Mouse (Mus musculus) limb, embryonic 15.5 days (tissue): ENCODE results near the gene Tns3. TPM values are rescaled to one million over a fixed set of nuclear protein-coding genes. Genes with fewer than 3 reads are reported as not detected.

Experiments used
- ATAC-seq: fragments of 200-750 bp; cut with Nextera tagmentation; 2 replicates; pipeline ENCODE4 v1.8.0; 2017; ENCODE audit warnings: low read depth, moderate TSS enrichment; ENCODE audit not compliant: insufficient number of reproducible peaks, low FRiP score, low TSS enrichment
- H3K27ac ChIP-seq: fragments of 300-500 bp; sonication (generic); 2 replicates; pipeline ENCODE4 v1.5.1; 2015; ENCODE audit warnings: moderate library complexity, mild to moderate bottlenecking, inconsistent platforms
- H3K27me3 ChIP-seq: fragments of 300-500 bp; sonication (generic); 2 replicates; pipeline ENCODE4 v1.6.1; 2015; ENCODE audit warnings: inconsistent platforms
- H3K36me3 ChIP-seq: fragments of 300-500 bp; sonication (generic); 2 replicates; pipeline ENCODE4 v1.6.1; 2015; ENCODE audit warnings: inconsistent platforms
- H3K4me1 ChIP-seq: fragments of 300-500 bp; sonication (generic); 2 replicates; pipeline ENCODE4 v1.6.1; 2015; ENCODE audit warnings: inconsistent platforms
- H3K4me2 ChIP-seq: fragments of 300-500 bp; sonication (generic); 2 replicates; pipeline ENCODE4 v1.6.1; 2015; ENCODE audit warnings: mild to moderate bottlenecking, inconsistent platforms
- H3K4me3 ChIP-seq: fragments of 300-500 bp; sonication (generic); 2 replicates; pipeline ENCODE4 v1.5.1; 2015; ENCODE audit warnings: mild to moderate bottlenecking, inconsistent platforms
- H3K9ac ChIP-seq: fragments of 300-500 bp; sonication (generic); 2 replicates; pipeline ENCODE4 v1.6.1; 2015; ENCODE audit warnings: inconsistent platforms
- H3K9me3 ChIP-seq: fragments of 300-500 bp; sonication (generic); 2 replicates; pipeline ENCODE4 v1.6.1; 2016; ENCODE audit warnings: inconsistent platforms
- WGBS: fragments of 180-500 bp; shearing (Covaris S2); methylation state at CpG from one replicate; pipeline ENCODE4 v1.1.7; 2015; 5-methylcytosine and 5-hydroxymethylcytosine counted together
- polyA plus RNA-seq: library from polyadenylated mRNA; unstranded; fragments of >200 nt; fragmentation: Nextera tagmentation; extraction: Ambion mirVana; gene quantifications from 2 replicates; pipeline ENCODE4 v1.2.1, GENCODE M21; 2015

Gene Tns3
- polyA plus RNA-seq, 1 experiment from 2014 or later, result 31.6 TPM

DNA sequence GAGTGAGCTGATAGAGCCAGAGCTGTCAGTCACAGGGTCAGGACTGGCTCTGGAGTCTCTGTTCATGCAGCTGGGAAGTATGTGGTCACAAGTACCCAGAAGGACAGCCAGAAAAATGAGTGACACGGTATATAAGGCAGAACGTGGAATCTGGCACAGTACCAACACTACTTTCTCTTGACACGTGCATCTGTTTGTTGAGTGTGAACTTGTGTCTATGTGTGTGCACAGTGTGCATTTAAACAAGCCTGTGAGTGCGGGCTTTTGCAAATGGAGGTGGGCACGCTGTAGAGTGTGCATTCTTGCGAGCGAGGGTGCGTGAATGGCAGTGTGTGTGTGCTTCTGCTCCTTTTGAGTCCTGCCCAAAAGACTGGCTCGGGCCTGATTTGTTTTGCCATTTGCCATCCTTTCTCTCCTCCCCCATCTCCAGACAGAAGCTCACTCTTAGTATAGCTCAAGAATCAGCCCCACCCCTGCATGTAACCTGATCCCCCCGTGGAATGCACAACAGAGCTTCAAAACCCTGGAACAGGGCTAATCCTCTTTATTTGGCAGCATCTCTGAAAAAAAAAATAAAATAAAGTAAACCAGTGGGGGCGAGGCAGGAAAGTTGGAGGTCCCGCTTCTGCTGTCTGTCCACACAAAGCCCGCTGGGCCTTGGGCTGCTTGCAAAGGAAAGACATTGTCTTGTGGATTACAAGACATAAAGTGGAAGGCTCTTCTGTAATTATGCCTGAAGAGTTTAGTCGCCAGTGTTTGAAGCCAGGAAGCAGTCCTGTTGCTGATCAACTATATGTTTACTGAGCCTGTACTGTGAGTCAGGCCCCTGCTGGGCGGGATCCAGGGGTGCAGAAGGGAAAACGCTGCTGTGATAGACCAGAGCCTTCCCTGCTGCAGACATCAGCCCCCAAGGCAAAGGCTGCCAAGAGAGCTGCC lies 28.5 kb upstream of the Tns3 start:
- peak overlapping the region; percentile 29 for H3K4me2 ChIP-seq
- H3K27ac ChIP-seq, result peak overlapping the region; percentile 81
- H3K4me3 ChIP-seq, result no peak overlapping the region
- H3K4me1 ChIP-seq, result peaks cover 30% of the 10 kb centered on the region
- H3K9ac ChIP-seq, result no peak overlapping the region
- H3K9me3 ChIP-seq, result no peaks in the 10 kb centered on the region
- H3K36me3 ChIP-seq, result no peaks in the 10 kb centered on the region
- ATAC-seq, result peak; percentile 85
- 8% methylated on average over 16 of the region's 16 CpGs for WGBS
- no peaks in the 10 kb centered on the region for H3K27me3 ChIP-seq

GRCm38 (mm10) chr11:8692162-8692535 lies 27.8 kb upstream of the Tns3 start:
- H3K4me2 ChIP-seq, result no peak overlapping the region; the same call in 1 of the 2 replicates
- WGBS, result 27% methylated on average over 6 of the region's 6 CpGs
- no peaks in the 10 kb centered on the region for H3K27me3 ChIP-seq
- H3K36me3 ChIP-seq, result no peaks in the 10 kb centered on the region
- no peak for ATAC-seq
- no peak overlapping the region for H3K4me3 ChIP-seq
- H3K9ac ChIP-seq, result no peak overlapping the region
- H3K27ac ChIP-seq, result peak overlapping the region; percentile 81
- H3K4me1 ChIP-seq, result peaks cover 30% of the 10 kb centered on the region
- no peaks in the 10 kb centered on the region for H3K9me3 ChIP-seq

GRCm38 (mm10) chr11:8691605-8692004 lies 27.3 kb upstream of the Tns3 start:
- Histone ChIP-seq H3K4me2 (no peak overlapping the region), H3K4me3 (no peak overlapping the region), H3K9ac (no peak overlapping the region), H3K4me1 (peaks cover 30% of the 10 kb centered on the region), H3K9me3 (no peaks in the 10 kb centered on the region), H3K36me3 (no peaks in the 10 kb centered on the region), H3K27me3 (no peaks in the 10 kb centered on the region), H3K27ac (no peak overlapping the region)
- ATAC-seq, result no peak
- WGBS, result 49% methylated on average over 4 of the region's 4 CpGs

DNA sequence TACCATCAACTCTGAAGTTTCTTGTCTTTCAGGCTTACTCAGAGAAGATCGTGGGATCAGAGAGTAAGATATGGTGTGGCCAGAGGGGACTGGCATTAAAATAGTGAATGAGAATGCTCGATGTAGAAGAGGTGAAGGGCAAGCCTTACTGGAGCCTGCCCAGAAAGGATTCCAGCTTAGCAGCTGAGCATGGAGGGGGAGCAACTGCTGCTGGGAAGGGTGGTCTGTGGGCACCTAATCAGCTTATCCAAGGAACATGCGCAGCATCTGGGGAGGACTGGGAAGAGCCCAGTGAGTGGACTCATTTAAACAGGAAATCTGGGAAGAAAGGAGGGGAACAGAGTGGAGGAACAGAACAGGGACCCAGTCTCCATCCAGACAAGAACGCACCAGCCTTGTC lies 26.3 kb upstream of the Tns3 start:
- Histone ChIP-seq H3K9ac (no peak overlapping the region), H3K36me3 (no peaks in the 10 kb centered on the region), H3K4me1 (peaks cover 30% of the 10 kb centered on the region), H3K4me2 (no peak overlapping the region), H3K27me3 (no peaks in the 10 kb centered on the region), H3K4me3 (no peak overlapping the region), H3K27ac (no peak overlapping the region), H3K9me3 (no peaks in the 10 kb centered on the region)
- WGBS, result 70% methylated on average over 4 of the region's 4 CpGs
- no peak for ATAC-seq

DNA sequence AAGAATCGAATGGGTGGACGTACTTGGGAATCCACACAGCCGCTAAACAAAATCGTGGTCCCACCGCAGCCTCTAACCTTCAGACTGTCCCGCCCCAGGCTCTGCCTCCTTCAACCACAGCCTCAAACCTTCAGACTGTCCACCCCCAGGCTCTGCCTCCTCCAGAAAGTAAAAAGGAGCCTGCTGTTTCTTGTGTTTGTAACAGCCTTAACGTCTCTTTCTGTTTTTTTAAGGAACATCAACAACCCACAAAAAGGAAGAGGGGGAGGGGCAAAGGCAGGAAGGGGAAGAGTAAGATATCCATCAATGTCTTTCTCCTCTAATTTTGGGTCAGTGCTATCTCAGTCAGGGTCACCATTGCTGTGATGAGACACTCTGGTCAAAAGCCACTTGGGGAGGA lies 25.2 kb upstream of the Tns3 start:
- H3K4me3 ChIP-seq, result no peak overlapping the region
- no peak for ATAC-seq
- 86% methylated on average over 7 of the region's 7 CpGs for WGBS
- no peak overlapping the region for H3K4me2 ChIP-seq
- H3K9ac ChIP-seq, result no peak overlapping the region
- no peaks in the 10 kb centered on the region for H3K27me3 ChIP-seq
- no peak overlapping the region for H3K27ac ChIP-seq
- H3K9me3 ChIP-seq, result no peaks in the 10 kb centered on the region
- H3K4me1 ChIP-seq, result peaks cover 30% of the 10 kb centered on the region
- no peaks in the 10 kb centered on the region for H3K36me3 ChIP-seq

DNA sequence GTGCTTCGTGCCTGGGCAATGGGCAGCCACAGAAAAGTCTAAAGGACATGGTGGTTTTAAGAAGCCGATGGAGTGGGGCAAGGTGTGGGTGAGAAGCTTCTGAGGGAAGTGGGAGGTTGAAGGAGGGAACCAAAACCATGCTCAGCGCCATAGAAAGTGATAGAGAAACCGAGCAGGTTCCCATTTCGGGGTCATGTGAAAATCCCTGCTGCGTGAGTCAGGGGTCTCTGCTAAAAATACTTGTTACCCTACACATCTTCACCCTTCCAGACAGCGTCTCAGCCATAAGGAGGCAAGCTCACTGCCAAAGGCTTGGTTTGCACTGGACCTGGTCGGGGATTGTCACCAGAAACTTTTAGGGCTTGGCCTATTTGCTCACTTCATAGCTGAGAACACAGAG lies 24.6 kb upstream of the Tns3 start:
- no peaks in the 10 kb centered on the region for H3K9me3 ChIP-seq
- H3K36me3 ChIP-seq, result no peaks in the 10 kb centered on the region
- no peak overlapping the region for H3K27ac ChIP-seq
- H3K9ac ChIP-seq, result no peak overlapping the region
- no peaks in the 10 kb centered on the region for H3K27me3 ChIP-seq
- 95% methylated on average over 8 of the region's 8 CpGs for WGBS
- no peak for ATAC-seq
- no peak overlapping the region for H3K4me2 ChIP-seq
- H3K4me1 ChIP-seq, result peaks cover 30% of the 10 kb centered on the region
- H3K4me3 ChIP-seq, result no peak overlapping the region

DNA sequence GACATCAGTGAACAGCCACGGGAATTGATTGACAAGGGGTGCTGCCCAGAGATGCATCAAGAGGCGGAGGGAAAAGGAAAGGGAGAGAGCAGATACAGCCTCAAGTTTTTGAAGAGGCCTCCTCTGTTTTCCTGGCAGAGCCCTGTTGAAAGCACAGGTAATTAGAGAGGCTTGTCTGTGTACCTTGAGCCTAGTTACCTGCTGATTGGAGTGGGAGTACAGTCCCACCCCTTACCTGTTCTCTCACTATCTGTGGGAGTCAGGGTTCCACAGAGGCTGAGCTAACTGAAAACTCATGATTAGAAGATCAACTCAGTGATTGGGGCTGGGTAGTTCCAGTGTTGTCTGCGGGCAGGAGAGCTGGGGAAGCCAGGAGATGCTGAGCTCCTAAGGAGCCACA lies 22.2 kb upstream of the Tns3 start:
- peaks cover 9% of the 10 kb centered on the region; the same call in 1 of the 2 replicates for H3K4me1 ChIP-seq
- H3K27ac ChIP-seq, result no peak overlapping the region
- H3K27me3 ChIP-seq, result no peaks in the 10 kb centered on the region
- H3K36me3 ChIP-seq, result no peaks in the 10 kb centered on the region
- WGBS, result 75% methylated on average over 3 of the region's 3 CpGs
- no peak overlapping the region for H3K4me2 ChIP-seq
- no peak for ATAC-seq
- H3K4me3 ChIP-seq, result no peak overlapping the region
- no peaks in the 10 kb centered on the region for H3K9me3 ChIP-seq
- H3K9ac ChIP-seq, result no peak overlapping the region

- Histone ChIP-seq H3K9ac (no peak overlapping the region), H3K4me2 (no peak overlapping the region), H3K27me3 (no peaks in the 10 kb centered on the region), H3K27ac (no peak overlapping the region), H3K9me3 (no peaks in the 10 kb centered on the region), H3K36me3 (no peaks in the 10 kb centered on the region), H3K4me3 (no peak overlapping the region), H3K4me1 (peaks cover 10% of the 10 kb centered on the region)
- no peak for ATAC-seq
- 74% methylated on average over 1 of the region's 1 CpGs for WGBS
Observed at GRCm38 (mm10) chr11:8686061-8686460, 21.7 kb upstream of the Tns3 start.

- Histone ChIP-seq H3K27ac (no peak overlapping the region), H3K9ac (no peak overlapping the region), H3K36me3 (no peaks in the 10 kb centered on the region), H3K4me2 (no peak overlapping the region), H3K9me3 (no peaks in the 10 kb centered on the region), H3K27me3 (no peaks in the 10 kb centered on the region), H3K4me1 (peaks cover 13% of the 10 kb centered on the region), H3K4me3 (no peak overlapping the region)
- WGBS, result 55% methylated on average over 3 of the region's 3 CpGs
- ATAC-seq, result no peak
Observed at GRCm38 (mm10) chr11:8685195-8685594, 20.9 kb upstream of the Tns3 start.

DNA sequence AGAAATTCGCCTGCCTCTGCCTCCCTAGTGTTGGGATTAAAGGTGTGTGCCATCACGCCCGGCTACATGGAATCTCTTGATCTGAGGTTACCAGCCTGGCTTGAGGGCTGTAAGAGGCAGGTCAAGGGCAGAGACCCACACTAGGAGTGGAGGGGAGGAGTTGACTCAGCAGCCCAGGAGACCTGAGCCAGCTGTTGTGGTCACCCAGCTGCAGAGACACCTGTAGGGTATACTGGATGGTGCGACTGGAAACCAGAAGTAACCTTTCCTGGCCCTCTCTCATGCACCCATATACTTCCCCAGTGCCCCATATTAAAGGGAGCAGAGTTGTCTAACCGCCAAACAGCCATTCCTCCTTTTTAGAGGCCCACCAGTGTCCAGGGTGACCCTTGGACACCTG lies 19.9 kb upstream of the Tns3 start:
- ATAC-seq, result no peak
- WGBS, result 92% methylated on average over 5 of the region's 5 CpGs
- no peaks in the 10 kb centered on the region for H3K27me3 ChIP-seq
- H3K4me3 ChIP-seq, result no peak overlapping the region
- H3K4me1 ChIP-seq, result peaks cover 13% of the 10 kb centered on the region
- no peaks in the 10 kb centered on the region for H3K36me3 ChIP-seq
- no peaks in the 10 kb centered on the region for H3K9me3 ChIP-seq
- no peak overlapping the region for H3K4me2 ChIP-seq
- no peak overlapping the region for H3K9ac ChIP-seq
- no peak overlapping the region for H3K27ac ChIP-seq

DNA sequence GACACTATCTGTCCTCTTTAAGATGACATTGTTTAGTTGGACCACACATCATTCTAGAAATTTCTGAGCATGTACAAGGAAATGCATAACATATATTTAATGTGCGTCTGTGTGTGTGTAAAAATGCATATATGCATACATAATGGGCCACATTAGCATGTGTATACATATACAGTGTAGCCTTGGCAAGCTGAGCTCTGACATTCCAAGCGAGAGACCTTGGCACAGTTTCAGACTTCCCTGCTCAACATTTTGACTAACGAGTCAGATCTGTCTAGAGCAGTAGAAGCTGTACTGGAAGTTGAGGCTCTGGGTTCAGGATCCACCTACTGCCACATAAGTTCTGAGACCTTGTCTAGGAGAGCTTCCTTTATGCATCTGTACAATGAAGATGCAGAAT lies 17.0 kb upstream of the Tns3 start:
- peaks cover 13% of the 10 kb centered on the region for H3K4me1 ChIP-seq
- no peak overlapping the region for H3K9ac ChIP-seq
- no peaks in the 10 kb centered on the region for H3K9me3 ChIP-seq
- 0 out of 2 replicates have a peak overlapping the region, but pooled peaks have one; percentile 23 for H3K27ac ChIP-seq
- no peaks in the 10 kb centered on the region for H3K27me3 ChIP-seq
- 34% methylated on average over 3 of the region's 3 CpGs for WGBS
- H3K36me3 ChIP-seq, result no peaks in the 10 kb centered on the region
- H3K4me2 ChIP-seq, result no peak overlapping the region
- no peak for ATAC-seq
- H3K4me3 ChIP-seq, result no peak overlapping the region

- Histone ChIP-seq H3K9ac (no peak overlapping the region), H3K4me3 (no peak overlapping the region), H3K4me2 (no peak overlapping the region), H3K9me3 (no peaks in the 10 kb centered on the region), H3K4me1 (peaks cover 13% of the 10 kb centered on the region), H3K27ac (peak overlapping the region; percentile 23), H3K27me3 (no peaks in the 10 kb centered on the region), H3K36me3 (no peaks in the 10 kb centered on the region)
- ATAC-seq, result peak; percentile 40; the same call in 1 of the 2 replicates
- 18% methylated on average over 7 of the region's 7 CpGs for WGBS
Observed at GRCm38 (mm10) chr11:8680650-8681049, 16.3 kb upstream of the Tns3 start.
